Mouse (Mus musculus): ENCODE results near the gene Kmt2e.

- TF ChIP-seq CTCF (IDR thresholded peaks at IDR 0.05; ENCODE audit: low read depth), result no peak
- no peak for TF ChIP-seq EP300 (IDR thresholded peaks at IDR 0.05; ENCODE audit: low read depth)
Measured at GRCm38 (mm10) chr5:23489231-23489630, 55.0 kb downstream of the Kmt2e start.
